Mouse (Mus musculus): ENCODE data around the gene Trp53i11.

Gene Trp53i11

DNA sequence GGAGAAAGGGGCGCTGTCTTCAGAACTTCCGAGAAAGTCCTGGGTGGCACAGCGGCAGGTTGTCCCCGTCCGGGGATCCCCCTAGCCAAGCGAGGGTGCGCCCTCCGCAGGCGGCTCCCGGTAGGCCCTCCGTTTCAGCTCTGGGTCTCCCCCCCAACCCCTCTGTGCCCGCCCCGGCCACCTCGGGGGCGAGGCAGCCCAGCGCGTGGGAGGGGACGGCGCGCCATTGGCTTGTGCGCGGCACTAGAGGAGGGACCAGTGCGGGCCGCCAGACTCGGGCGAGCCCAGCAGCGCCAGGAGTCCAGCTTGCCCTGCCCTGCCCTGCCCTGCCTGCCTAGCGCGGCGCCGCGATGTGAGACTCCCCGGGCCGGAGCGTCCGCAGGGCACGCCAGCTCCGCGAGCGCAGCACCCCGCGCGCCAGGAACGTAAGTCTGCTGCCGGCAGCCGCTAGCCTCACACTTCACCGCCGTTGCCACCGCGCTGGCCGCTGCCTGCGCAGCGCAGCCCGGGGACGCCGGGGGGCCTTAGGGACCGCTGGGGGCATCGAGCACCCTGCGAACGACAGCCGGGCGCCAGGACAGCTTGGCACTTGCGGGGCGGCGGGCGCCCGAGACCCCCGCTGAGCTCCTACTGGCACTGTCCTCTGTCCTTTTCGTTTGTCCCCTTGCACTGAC lies at the start of gene Trp53i11:
Gene Trp53i11 (plus strand): TSS at position 226 of the 674 bp plus-strand sequence.
- DNase-seq (ENCODE audit: low spot score) = peak; percentile 74

DNA sequence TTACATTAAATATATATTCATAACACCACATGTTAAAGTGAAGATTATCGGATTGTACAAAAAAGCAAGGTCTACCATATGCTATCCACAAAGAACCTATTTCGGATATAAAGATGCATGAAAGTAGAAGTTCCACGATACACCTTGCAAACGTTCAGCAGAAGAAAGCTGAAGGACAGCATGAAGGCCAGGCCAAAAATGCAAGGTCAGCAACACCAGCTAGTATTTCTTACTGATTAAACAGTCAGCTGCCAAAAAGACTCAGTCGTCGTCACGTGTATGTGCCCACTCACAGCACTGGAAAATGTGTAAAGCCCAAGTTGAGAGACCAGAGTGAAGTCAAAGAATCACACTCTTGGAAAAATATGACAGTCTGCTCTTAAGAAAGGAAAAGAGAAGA lies 47.9 kb upstream of the Trp53i11 start:
- no peak for DNase-seq (ENCODE audit: low spot score)

DNA sequence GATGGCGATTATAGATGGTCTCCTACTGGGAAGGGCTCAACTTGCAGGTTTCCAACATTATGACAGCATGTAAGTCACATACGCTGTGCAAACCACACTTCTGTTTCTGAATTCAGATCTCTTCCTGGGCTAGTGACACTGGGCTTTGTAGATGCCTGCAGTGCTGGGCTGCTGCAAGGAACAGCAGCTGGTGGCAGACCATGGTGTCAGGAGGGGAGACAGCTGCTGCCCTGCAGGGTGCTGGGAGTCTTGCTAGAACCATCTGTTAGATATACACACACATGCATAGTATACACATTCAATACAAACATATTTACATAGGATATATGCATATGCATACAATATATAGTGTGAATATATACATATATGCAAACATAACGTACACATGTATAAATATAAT lies 46.0 kb upstream of the Trp53i11 start:
- no peak for DNase-seq (ENCODE audit: low spot score)

DNA sequence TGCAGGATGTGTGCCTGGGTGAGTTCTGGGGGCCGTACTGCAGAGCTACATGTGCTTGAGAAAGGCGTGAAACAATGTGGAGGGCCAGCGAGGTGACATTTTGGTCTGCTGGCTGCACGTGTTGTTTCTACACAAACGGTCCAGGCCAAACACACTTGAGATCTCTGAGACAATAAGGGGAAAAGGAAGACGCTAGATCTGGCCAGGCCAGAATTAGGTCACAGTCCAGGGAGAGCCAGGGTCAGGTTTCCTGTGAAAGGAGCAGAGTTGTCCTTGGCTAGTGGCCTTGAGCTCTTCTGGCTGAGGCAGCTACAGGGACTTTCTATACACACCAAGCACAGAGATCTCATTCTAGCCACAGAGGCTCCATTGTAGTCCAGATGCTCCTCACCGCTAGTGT lies 44.7 kb upstream of the Trp53i11 start:
- no peak for DNase-seq (ENCODE audit: low spot score)

DNA sequence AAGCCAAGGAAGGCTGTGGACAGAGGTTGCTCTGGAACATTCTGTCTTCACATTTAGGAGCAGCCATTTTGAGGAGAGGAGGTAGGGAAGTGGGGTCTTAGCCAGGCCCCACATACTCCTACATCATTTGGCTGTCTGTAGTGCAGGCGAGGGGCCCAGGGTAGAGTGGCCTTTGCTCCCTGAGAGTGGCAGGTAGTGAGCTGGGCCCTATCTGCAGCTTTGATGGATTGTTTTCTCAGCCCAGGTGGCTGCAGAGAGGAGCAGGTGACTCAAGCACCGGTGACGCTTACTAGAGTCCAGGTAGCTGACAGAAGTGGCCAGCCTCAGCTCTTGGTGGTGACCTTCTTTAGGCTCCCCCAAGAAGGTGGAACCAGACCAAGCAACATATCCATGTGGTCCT lies 43.2 kb upstream of the Trp53i11 start:
- no peak for DNase-seq (ENCODE audit: low spot score)

DNA sequence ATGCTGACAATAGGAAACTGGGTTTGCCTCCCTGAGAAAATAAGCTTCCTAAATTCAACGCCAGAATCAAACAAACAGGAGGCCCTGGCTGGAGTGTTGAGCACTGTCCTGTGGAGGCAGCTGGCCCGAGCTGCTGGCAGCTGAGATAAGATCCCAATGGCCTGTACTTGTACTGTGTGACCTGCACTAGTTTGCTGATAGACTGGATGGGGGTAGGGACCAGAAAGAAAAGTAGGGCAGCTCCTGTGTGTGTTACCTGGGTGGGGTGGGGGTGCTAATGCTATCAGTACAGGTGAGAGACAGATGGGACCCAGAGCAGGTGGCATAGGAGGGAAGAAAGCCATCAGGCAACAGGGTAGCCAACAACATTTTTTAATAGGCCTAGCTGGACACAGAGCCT lies 37.3 kb upstream of the Trp53i11 start:
- no peak for DNase-seq (ENCODE audit: low spot score)

DNA sequence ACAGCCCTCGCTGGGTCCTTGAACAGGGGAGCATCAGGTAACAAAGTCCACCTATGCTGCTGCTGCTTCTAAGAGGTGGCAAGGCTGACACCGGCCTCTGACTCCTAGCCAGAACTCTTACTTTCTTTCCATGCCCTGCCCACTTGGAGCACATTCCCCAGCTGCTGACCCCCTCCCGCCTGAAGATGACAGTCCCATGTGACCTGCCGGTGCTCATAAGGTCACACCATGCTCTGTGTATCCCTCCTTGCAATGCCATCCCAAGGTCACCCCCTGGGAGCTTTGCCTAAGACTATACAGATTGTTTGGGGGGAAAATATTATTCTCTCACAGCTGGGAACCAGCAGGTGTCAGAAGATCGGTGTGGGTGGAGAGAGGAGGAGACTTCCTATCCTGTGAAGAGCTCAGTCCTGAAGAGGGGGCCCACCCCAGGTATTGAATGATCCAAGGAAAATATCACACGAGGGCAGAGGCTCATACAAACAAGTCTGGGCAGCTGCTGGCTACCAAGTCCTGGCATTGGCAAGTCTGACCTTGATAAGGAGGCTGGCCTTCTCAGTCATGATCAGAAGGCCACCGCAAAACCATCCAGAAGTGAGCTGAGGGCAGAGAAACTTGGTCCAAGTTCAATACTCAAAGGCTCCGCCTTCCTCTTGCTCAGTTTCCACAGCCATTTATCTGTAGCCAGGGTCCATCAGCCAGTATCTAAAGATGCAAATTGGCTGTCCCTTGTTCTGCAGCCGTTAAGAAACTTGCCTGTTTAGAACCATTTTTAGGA lies 36.5 kb upstream of the Trp53i11 start:
- no peak for DNase-seq (ENCODE audit: low spot score)

DNA sequence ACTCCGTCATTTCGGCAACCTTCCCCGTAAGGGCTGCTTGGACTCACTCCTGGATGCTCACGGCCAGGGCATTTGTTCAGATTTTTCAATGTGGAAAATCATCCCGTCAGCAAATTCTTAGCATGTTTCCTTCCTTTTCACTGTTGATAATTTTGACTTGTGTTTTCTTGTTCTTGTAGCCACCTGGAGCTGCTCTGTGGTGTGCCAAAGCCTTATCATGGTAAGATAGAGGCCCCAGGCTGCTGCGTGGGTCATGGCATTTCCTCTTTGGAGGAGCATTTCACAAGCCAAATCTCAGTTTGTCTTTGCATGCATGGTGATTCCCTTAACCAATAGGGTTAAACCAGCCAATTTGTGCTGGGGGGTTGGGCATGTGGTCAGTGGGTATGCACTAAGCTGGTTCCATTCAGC lies 35.2 kb upstream of the Trp53i11 start:
- no peak for DNase-seq (ENCODE audit: low spot score)

DNA sequence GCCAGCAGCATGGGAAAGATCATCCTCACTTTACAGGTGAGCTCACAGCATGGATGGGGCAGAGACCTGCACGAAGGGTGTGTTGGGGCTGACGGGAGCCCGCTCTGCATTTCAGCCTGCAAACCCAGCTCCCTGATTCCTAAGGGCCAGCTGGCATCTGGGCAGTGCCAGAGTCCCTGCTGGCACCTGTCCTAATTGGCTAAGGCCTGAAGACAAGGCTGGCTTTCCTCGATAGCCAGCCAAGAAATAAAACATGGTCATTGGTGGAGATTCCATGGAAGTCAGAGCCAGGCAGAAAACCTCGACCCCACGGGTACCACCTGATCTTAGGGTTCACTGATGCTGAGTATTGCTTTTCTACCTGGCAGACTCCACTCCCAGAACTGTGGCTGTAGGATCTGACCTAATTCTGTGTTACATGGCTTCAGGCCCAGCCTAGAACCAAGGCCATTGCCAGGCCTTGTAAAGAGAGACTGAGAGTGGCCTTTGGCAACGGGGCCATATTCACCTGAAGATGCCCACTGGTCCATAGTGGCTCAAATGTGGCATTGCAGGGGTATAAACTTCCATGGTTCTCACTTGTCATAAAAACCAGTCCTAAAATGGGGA lies 34.4 kb upstream of the Trp53i11 start:
- no peak for DNase-seq (ENCODE audit: low spot score)

DNA sequence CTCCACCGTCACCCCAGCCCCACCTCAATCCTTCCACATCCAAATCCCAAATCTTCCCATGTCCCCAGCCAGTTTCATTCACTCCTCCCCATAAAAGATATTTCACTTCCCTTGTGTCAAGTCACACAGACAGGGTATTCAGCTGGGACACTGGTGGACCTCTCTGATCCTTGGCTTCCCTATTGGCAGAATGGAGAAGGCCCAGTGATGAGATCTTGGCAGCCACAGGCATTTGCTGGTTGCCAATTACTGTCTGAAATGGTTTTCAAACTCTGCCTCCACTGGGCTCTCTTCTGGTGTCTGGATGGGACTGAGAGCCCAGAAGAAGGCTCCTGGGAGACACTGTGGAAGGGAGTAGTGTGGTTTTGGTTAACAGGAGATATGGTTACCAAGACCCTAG lies 33.5 kb upstream of the Trp53i11 start:
- no peak for DNase-seq (ENCODE audit: low spot score)

DNA sequence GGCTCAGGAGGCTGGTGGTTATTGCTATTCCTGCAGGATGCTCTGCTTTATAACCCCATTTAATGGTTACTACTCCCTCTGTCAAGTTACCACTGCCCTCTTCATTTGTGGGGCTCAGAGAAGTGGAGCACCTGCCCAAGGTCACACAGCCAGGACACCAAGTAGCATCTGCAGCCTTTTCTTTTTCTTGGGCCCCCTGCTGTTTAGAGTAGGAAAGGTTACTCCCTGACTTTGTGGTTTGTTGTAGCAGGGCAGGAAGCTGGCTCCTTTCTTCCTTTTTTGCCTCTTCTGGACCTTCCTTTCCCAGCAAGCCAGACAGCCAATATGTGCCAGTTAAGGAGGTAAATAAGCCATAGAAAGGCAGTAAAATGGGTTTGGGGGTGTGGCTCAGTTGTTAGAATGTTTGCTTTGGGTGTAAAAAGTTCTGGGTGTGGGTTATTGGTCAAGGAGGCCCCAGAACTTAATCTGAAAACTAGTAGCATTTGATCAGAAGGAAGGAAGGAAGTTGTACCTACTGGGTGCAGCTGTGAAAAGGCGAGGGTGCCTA lies 32.8 kb upstream of the Trp53i11 start:
- DNase-seq (ENCODE audit: low spot score) = no peak

DNA sequence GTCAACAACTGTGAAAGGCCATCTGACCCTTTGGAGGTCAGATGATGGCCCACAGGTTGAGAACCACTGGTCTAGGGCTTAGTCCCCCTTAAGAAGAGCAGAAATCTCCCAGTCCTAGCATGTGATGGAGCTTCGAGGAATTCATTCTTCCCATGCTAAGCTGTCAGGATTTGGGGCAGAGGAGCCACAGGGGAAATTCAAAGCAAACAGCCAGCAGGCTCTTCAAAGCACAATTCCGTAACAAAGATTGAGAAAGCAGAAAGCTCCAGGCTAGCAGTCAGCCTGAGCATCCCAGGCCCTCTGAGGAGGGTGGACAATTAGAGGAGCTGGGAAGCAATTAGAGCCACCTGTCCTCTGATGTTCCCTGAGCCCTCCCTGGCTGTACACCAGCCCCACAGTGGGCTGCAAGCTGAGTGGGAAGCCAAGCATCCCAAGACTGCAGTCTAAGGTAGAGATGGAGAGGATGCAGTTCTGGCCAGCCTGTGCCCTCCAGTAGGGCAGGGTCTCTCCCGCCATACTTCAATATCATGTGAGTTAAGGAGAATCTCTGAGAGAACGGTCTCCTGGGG lies 26.8 kb upstream of the Trp53i11 start:
- no peak for DNase-seq (ENCODE audit: low spot score)

DNA sequence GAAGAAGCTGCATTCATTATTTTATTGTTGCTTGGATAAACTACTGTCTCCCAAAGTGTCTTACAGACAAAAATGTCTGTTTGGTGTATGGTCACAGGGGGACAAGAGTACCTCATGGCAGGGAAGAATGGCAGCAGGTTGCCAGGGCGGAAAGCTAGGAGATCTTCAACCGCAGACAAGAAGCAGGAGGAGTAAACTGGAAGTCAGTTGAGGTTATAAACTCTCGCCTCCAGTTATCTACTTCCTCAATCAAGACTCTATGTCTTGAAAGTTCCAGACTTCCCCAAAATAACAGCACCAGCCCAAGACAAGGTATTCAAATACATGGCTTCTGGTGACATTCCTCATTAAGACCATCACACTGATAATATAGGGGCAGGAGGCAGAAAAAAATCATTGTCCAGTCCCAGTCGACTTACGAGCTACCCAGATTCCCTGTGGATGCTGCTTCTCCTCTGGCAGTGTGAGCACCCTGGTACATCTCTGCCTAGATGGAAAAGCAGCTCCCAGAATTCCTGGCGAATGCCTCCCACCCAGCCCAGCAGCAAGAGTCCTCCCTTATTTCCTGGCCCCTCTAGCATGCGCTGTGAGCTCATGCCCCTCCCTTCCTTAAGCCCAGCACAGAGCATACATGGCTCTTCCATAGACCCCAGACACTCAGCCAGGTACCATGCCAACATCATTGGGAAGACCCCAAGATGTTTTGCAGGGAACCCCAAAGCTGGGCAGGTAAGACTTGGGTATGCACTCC lies 25.3 kb upstream of the Trp53i11 start:
- no peak for DNase-seq (ENCODE audit: low spot score)

DNA sequence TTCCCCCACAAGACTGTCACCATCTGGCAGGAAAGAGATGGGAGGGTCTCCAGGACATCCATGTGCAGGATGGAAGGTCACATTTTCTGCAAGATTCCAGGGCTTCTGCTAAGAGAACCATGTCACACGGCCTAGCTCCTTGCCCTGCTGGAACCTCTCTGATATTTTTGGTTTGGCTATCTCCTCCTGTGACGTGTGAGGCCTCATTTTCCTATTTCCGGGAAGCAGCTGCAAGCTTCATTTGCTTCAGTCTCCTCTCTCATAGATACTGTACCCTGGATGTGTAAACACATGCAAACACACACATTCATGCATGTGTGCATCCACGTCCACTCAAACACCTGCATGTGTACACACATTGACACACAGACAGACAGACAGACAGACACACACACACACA lies 24.6 kb upstream of the Trp53i11 start:
- DNase-seq (ENCODE audit: low spot score) = no peak

DNA sequence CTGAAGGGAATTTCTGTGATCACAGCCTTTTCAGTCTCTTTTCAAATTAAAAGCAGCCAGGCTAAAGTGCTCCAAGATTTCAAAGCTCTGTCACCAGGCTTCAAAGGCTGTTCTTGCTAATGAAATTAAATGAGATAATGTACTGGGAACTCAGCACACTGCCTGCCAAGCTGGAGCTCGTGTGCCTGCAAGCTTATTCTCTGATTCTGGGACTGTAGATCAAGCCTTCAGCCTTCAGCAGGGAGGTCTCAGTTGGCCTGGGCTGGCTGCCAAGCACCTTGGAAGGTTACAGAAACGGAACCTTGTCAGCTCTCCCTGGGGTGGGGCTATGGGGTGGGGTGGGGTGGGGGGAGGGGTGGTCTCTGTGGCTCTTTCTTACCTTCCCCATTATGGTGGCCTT lies 24.0 kb upstream of the Trp53i11 start:
- no peak for DNase-seq (ENCODE audit: low spot score)

DNA sequence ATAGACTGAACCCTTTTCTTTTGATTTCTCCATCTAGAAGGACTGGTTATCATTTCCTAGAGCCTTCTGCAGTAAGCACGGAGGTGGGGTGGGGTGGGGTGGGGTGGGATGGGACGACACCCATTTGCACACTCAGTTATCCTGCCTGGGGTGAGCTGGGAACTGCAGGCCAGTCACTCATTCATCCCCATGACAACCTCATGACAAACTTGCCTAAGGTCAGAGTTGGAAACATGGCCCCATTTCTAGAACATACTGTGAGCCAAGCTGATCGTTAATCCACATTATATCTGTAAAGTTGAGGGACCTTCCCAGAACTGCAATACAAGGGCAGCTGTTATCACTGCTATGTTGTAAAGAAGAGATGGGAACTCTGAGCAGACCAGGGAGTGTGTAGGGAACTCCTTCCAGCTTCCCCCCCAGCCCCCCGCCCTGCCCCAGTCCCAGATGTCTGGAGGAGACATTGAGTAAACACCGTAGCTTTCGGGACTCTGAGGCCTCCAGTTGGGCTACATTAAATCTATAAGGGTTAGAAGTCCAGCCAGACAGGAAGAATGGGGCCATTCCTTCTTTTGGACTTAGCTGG lies 23.5 kb upstream of the Trp53i11 start:
- no peak for DNase-seq (ENCODE audit: low spot score)

DNA sequence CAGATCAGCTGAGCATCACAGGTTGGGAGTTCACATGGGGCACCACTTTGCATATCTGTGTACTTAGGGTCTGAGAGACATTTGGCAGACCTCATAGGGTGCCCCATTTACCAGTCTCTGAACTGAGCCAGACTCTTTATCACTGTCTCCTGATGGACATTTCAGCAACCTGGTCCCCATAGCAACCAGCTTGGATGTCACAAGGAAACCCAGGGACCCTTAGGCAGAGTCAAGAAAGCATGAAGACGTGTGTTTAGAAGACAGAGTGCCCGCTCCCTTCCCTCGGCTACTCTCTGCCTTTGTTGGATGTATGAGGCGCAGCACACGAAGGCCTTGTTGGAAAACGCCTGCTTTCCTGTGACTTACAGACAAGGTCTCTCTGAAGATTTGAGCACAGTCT lies 21.1 kb upstream of the Trp53i11 start:
- DNase-seq (ENCODE audit: low spot score) = no peak

DNA sequence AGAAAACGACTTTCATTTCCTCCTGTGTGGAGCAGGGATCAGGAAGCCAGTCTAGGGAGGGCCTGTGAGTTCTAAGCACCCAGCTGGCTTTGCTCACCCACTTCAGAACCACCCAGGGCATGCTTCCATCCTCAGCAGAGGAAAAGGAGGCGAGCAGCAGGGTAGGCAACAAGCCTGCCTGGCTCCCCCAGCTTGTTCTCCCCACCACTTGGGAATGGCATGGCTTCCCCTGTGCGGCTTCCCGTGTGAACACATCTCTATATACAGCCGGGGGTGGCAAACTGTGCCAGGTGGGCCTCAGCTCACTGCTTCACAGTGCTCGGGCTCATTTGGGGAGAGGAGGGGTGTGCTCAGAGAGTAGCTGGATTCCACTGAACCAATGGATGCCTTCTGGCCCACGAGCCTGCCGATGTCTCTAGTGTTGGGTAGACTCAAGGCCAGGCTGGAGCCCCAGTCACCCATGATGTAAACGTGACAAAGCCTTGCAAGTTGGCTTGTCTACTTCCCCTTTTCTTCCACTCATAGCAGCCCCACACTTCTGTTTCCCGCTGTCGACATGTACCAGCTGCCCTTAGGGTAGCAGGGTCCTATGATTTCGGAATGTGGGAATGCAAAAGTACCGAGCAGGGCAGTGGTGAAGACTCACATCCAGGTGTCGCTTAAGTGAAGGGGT lies 20.5 kb upstream of the Trp53i11 start:
- no peak for DNase-seq (ENCODE audit: low spot score)

DNA sequence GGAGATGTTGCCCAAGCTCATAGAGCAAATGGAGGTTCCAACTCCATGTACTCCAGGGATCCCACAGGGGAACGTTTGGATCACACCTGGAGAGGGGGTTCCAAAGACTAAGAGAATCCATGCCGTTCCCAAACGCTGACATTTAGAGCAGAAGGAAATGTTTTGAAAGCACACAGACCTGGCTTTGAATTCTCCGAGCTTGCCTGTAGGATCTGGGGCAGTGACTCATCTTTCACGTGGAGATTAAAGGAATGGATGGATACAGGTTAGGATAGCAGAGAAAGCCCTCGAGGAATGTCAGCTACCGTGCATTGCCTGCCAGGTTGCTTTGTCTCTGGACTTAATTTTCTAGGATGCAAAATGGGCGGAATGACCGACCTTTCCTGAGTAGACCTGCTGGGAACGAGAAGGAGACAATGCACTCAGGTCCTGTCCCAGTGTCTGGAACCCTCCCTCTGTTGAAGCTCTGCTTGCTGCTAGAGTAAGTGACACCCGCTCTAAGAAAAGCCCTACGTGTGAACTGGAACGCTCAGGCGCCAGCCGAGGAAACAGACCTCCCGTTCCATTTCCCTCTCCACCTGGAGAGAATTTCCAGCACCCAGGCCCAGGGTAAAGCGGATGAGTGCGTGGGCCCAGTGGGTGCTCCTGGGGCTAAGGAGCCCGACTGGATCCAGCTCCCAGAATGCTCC lies 17.0 kb upstream of the Trp53i11 start:
- no peak for DNase-seq (ENCODE audit: low spot score)

DNA sequence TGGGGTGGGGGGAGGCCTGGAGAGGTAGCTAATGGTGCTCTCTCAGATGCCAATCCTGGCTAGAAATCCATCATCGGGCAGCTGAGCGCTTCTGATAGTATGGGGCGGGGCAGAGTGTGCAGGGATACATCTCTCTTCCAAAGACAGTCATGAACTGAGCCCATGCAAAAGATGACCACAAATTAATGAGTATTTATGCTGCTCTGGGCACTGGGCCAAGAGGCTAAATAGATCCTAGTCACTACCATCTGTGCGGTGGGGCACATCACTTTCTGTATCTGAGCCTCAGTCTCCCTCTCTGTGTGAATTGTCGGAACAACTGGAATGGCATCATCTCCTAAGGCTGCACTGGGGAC lies 16.5 kb upstream of the Trp53i11 start:
- DNase-seq (ENCODE audit: low spot score) = no peak

DNA sequence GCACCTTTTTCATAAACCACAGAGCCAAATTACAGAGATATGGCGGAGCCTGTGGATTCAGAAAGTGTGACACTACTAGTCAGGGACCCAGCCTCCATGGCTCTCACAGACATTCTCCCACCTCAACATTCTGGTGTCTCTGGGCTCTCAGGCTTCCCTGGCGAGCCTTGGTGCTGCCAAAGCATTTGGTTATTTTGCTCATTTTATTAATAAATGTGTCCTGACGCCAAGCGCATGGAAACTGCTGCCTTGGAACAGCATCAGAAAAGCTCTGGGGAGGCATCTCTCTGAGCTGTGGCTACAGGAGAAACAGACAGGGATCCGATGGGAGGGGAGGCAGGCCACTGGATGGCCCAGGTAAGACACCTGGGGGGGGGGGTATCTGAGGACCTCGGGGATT lies 15.4 kb upstream of the Trp53i11 start:
- DNase-seq (ENCODE audit: low spot score) = no peak

All from ovary, postnatal 10 days (tissue).